Mouse (Mus musculus): ENCODE results near the gene Chpt1. TPM values are rescaled to one million over a fixed set of nuclear protein-coding genes. Genes with fewer than 3 reads are reported as not detected.
"Not testable (repeated sequence)": the region's sequence is repeated elsewhere in the genome, so short reads cannot be mapped to it uniquely, and the experiment has no call there.

The Chpt1 gene
- polyA plus RNA-seq, 1 experiment = 29.0 TPM

- DNase-seq (ENCODE audit: extremely low spot score in 1 of 2, low spot score in 1 of 2) = no peak
These were observed 6.9 kb downstream of the Chpt1 start for GRCm38 (mm10) chr10:88496864-88497564.

GRCm38 (mm10) chr10:88494959-88495587 is 8.8 kb downstream of the Chpt1 start:
- no peak for DNase-seq (ENCODE audit: extremely low spot score in 1 of 2, low spot score in 1 of 2)

- DNase-seq (ENCODE audit: extremely low spot score in 1 of 2, low spot score in 1 of 2) = no peak
These were observed 11.2 kb downstream of the Chpt1 start for GRCm38 (mm10) chr10:88492658-88493057.

GRCm38 (mm10) chr10:88491632-88492031 is 12.2 kb downstream of the Chpt1 start:
- DNase-seq (ENCODE audit: extremely low spot score in 1 of 2, low spot score in 1 of 2) = no peak

- DNase-seq (ENCODE audit: extremely low spot score in 1 of 2, low spot score in 1 of 2) = no peak
These were observed 15.2 kb downstream of the Chpt1 start for GRCm38 (mm10) chr10:88488629-88489028.

GRCm38 (mm10) chr10:88482866-88483265 is 21.0 kb downstream of the Chpt1 start:
- DNase-seq (ENCODE audit: extremely low spot score in 1 of 2, low spot score in 1 of 2) = not testable (repeated sequence)

- DNase-seq (ENCODE audit: extremely low spot score in 1 of 2, low spot score in 1 of 2) = no peak
These were observed 43.6 kb downstream of the Chpt1 start for GRCm38 (mm10) chr10:88460122-88460820.

GRCm38 (mm10) chr10:88459502-88459992 is 44.3 kb downstream of the Chpt1 start, which contains the start of gene Sycp3:
Gene Sycp3, plus strand, starts transcription at chr10:88459569.
- no peak for DNase-seq (ENCODE audit: extremely low spot score in 1 of 2, low spot score in 1 of 2)

- DNase-seq (ENCODE audit: extremely low spot score in 1 of 2, low spot score in 1 of 2) = no peak
These were observed 46.1 kb downstream of the Chpt1 start for GRCm38 (mm10) chr10:88457816-88458215.

- DNase-seq (ENCODE audit: extremely low spot score in 1 of 2, low spot score in 1 of 2) = no peak
These were observed 51.9 kb downstream of the Chpt1 start for GRCm38 (mm10) chr10:88451990-88452389.

GRCm38 (mm10) chr10:88451221-88451620 is 52.7 kb downstream of the Chpt1 start:
- DNase-seq (ENCODE audit: extremely low spot score in 1 of 2, low spot score in 1 of 2) = peak in 1 of 2 experiments; percentile 72

GRCm38 (mm10) chr10:88441224-88441623 is 62.6 kb downstream of the Chpt1 start:
- DNase-seq (ENCODE audit: extremely low spot score in 1 of 2, low spot score in 1 of 2) = no peak

- no peak for DNase-seq (ENCODE audit: extremely low spot score in 1 of 2, low spot score in 1 of 2)
These were observed 75.9 kb downstream of the Chpt1 start for GRCm38 (mm10) chr10:88427998-88428397.

GRCm38 (mm10) chr10:88426896-88427295 is 77.0 kb downstream of the Chpt1 start:
- DNase-seq (ENCODE audit: extremely low spot score in 1 of 2, low spot score in 1 of 2) = no peak

GRCm38 (mm10) chr10:88426158-88426816 is 77.6 kb downstream of the Chpt1 start:
- DNase-seq (ENCODE audit: extremely low spot score in 1 of 2, low spot score in 1 of 2) = peak; percentile 24 to 83

GRCm38 (mm10) chr10:88420655-88421435 is 83.0 kb downstream of the Chpt1 start:
- no peak for DNase-seq (ENCODE audit: extremely low spot score in 1 of 2, low spot score in 1 of 2)

- no peak for DNase-seq (ENCODE audit: extremely low spot score in 1 of 2, low spot score in 1 of 2)
These were observed 83.7 kb downstream of the Chpt1 start for GRCm38 (mm10) chr10:88420141-88420541.

- no peak for DNase-seq (ENCODE audit: extremely low spot score in 1 of 2, low spot score in 1 of 2)
These were observed 86.2 kb downstream of the Chpt1 start for GRCm38 (mm10) chr10:88417686-88418085.

- DNase-seq (ENCODE audit: extremely low spot score in 1 of 2, low spot score in 1 of 2) = no peak
These were observed 91.4 kb downstream of the Chpt1 start for GRCm38 (mm10) chr10:88412290-88412995.

Data from frontal cortex, adult 2 months (tissue).